Mouse (Mus musculus) liver, postnatal 0 days (tissue): ENCODE measurements at regions not wholly inside any gene's neighbourhood (a gene's known extent, or its start where the extent isn't known, plus 50 kb on each side); places are given as distances from the start of the nearest gene placed in this dataset.

Experiments used
- CTCF ChIP-seq: sonication (generic); IDR thresholded peaks from 2 replicates; pipeline ENCODE4 v1.5.1; 2016; ENCODE audit warnings: antibody characterized with exemption, low read depth
- EP300 ChIP-seq: IDR thresholded peaks from 2 replicates; pipeline ENCODE4 v1.6.1; 2016; ENCODE audit warnings: antibody characterized with exemption, low read depth, mild to moderate bottlenecking

DNA sequence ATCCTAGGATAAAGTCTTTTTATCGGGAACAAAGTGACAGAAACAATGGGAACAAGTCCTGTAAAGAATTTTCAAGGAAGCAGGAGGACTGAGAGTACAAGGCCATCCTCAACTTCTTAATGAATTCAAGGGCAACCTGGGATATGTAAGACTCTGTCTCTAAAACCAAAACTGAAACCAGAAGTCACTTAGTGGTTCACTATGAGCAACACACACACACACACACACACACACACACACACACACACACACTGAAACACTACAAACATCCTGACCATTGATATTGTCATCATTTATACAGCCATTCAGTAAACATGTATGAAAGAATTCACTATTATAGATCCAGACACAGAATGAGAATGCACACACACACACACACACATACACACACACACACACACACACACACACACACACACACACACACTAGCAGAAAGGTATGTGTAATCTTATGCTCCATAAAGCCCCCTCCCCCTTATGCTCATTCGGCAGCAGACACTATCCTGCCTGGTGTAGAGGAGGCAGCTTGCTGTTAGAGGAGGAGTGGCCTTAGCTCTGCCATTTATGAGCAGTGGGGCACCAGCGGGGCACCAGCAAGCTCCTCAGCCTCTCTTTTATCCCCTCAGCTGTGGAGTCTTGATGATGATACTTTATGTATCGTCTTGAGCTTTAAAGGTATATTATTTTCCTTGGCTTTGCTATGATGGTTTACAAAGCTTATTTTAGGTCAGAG, 111.3 kb downstream of the Kcnrg start:
- TF ChIP-seq CTCF (no peak), EP300 (no peak)
